Mouse (Mus musculus) neural tube, embryonic 12.5 days (tissue): Measurements from ENCODE around the gene Atf7ip. TPM values are rescaled to one million over a fixed set of nuclear protein-coding genes. Genes with fewer than 3 reads are reported as not detected.

Experiments
- ATAC-seq: fragments of 200-750 bp; cut with Nextera tagmentation; 2 replicates; pipeline ENCODE4 v1.8.0; 2017; ENCODE audit warnings: low read depth, mild to moderate bottlenecking, moderate TSS enrichment, moderate library complexity; ENCODE audit not compliant: low FRiP score
- H3K27ac ChIP-seq: fragments of 300-500 bp; sonication (generic); 2 replicates; pipeline ENCODE4 v1.5.1; 2016
- H3K27me3 ChIP-seq: fragments of 300-500 bp; sonication (generic); replicated peaks from 2 replicates; pipeline ENCODE4 v1.6.1; 2016; ENCODE audit warnings: mild to moderate bottlenecking
- H3K36me3 ChIP-seq: fragments of 300-500 bp; sonication (generic); 2 replicates; pipeline ENCODE4 v1.6.1; 2016; ENCODE audit warnings: mild to moderate bottlenecking
- H3K4me1 ChIP-seq: fragments of 300-500 bp; sonication (generic); 2 replicates; pipeline ENCODE4 v1.6.1; 2016
- H3K4me2 ChIP-seq: fragments of 300-500 bp; sonication (generic); replicated peaks from 2 replicates; pipeline ENCODE4 v1.6.1; 2016; ENCODE audit warnings: mild to moderate bottlenecking
- H3K4me3 ChIP-seq: fragments of 300-500 bp; sonication (generic); 2 replicates; pipeline ENCODE4 v1.5.1; 2016
- H3K9ac ChIP-seq: fragments of 300-500 bp; sonication (generic); 2 replicates; pipeline ENCODE4 v1.6.1; 2016; ENCODE audit warnings: mild to moderate bottlenecking
- H3K9me3 ChIP-seq: fragments of 300-500 bp; sonication (generic); 2 replicates; pipeline ENCODE4 v1.6.1; 2016; ENCODE audit warnings: mild to moderate bottlenecking
- WGBS: fragments of 180-500 bp; shearing (Covaris S2); methylation state at CpG from one replicate; pipeline ENCODE4 v1.1.7; 2016; 5-methylcytosine and 5-hydroxymethylcytosine counted together
- polyA plus RNA-seq: library from polyadenylated mRNA; unstranded; fragments of >200 nt; fragmentation: Nextera tagmentation; extraction: Ambion mirVana; gene quantifications from 2 replicates; pipeline ENCODE4 v1.2.1, GENCODE M21; 2016

Atf7ip gene
- polyA plus RNA-seq, 1 experiment from 2014 or later, result 56.4 TPM

DNA sequence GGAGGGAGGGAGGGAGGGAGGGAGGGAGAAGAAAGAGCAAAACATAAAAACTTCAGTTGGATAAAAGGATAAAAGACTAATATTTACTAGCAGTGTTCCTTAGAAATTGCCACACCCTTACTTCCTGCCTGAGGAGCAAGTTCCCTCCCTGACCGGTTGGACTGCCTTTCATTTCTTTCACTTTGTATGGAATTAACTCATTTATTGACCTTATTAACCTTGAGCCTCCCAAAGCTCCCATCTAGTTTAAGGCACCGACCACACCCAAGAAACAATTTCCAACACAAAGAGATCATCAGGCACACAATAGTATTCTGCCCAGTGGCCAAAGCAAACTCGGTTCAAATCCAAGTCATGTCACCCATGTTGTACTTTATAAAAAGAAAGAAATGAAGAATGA, 16.1 kb upstream of the Atf7ip start:
- no peak for ATAC-seq
- Histone ChIP-seq H3K27me3 (no peaks in the 10 kb centered on the region), H3K9ac (no peak overlapping the region), H3K4me1 (no peaks in the 10 kb centered on the region), H3K27ac (no peak overlapping the region), H3K4me3 (no peak overlapping the region), H3K36me3 (no peaks in the 10 kb centered on the region), H3K9me3 (no peaks in the 10 kb centered on the region), H3K4me2 (no peak overlapping the region)
- WGBS, result 76% methylated on average over 3 of the region's 3 CpGs

DNA sequence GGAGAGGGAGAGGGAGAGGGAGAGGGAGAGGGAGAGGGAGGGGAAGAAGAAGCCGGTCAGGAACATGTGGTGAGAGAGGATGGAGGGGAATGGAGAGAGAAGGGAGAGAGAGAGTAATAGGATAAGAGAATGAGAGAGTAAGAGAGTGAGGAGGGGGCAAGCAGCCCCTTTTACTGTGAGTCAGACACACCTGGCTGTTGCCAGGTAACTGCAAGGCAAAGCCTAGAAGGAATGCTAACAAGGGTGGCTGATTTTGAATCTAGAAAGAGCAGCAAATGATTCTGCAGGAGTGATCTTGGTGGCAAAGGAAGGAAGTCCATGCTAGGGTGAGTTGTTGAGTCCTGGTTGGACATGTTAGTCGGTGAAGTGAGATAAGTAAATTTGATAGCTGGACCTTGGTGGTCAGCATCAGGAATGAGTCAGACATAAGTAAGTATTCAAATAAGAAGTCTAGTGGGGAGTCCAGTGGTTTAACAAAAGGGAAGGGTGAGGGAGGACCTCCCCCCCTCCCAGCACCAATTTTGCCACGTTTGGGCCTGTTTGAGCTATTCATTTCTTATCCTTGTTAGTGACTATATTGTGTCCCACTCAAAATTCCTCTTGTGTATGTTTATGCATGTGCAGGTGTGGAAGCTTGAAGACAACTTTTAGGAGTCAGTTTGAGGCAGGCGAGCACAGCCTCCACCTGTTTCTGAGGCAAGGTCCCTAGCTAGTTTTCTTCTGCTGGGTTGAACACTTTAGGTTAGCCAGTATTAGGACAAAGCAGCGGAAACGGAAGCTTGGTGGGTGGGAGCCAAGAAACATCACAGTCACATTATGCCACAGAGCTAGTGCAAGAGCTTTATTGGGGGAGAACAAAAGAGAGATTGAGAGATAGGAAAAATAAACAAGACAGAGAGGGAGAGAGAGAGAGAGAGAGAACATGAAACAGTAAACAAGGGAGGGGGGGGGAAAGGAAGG, 15.2 kb upstream of the Atf7ip start:
- H3K9ac ChIP-seq, result no peak overlapping the region
- no peak overlapping the region for H3K4me3 ChIP-seq
- no peaks in the 10 kb centered on the region for H3K27me3 ChIP-seq
- 76% methylated on average over 6 of the region's 6 CpGs for WGBS
- H3K4me1 ChIP-seq, result no peaks in the 10 kb centered on the region
- no peak for ATAC-seq
- no peaks in the 10 kb centered on the region for H3K9me3 ChIP-seq
- H3K4me2 ChIP-seq, result no peak overlapping the region
- no peaks in the 10 kb centered on the region for H3K36me3 ChIP-seq
- no peak overlapping the region for H3K27ac ChIP-seq

DNA sequence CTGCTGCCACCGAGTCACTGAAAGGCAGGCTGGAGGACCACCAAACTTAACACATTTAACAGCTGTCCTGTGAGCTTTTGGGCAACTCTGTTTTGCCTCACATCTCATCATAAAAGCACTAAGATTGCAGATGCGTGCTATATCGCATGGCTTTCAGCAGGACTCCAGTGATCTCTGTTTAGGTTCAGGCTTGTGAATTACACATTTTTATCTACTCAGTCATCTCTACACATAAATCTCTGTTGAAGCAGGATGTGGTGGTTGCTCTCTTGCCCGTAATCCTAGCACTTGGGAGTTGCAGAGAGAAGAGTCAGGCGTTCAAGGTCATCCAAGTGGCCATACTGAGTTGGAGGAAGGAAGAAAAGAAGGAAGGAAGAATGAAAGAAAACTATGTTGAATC, 14.3 kb upstream of the Atf7ip start:
- Histone ChIP-seq H3K4me2 (no peak overlapping the region), H3K36me3 (no peaks in the 10 kb centered on the region), H3K27me3 (no peaks in the 10 kb centered on the region), H3K9me3 (no peaks in the 10 kb centered on the region), H3K27ac (no peak overlapping the region), H3K4me1 (no peaks in the 10 kb centered on the region), H3K4me3 (no peak overlapping the region), H3K9ac (no peak overlapping the region)
- WGBS, result 81% methylated on average over 5 of the region's 5 CpGs
- ATAC-seq, result no peak

DNA sequence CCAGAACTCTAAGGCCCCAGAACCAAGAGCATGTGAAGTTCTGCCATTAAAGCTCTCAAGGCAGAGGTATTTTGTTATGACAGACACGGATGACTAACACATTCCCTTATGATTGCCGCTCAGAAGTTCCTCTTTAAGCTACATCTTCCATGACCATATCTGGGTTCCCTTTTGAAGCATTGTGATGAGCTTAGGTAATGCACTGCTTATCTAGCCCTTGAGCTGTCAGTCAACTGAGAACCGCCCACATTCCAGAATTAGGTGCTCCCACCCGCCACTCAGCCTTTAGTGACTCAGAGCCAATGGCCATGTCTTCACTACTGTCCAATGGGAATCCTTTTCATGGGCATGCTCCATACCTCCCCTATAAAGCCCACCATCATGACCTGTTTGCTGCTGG, 13.7 kb upstream of the Atf7ip start:
- no peaks in the 10 kb centered on the region for H3K36me3 ChIP-seq
- H3K27ac ChIP-seq, result no peak overlapping the region
- no peaks in the 10 kb centered on the region for H3K4me1 ChIP-seq
- no peak for ATAC-seq
- no peak overlapping the region for H3K4me3 ChIP-seq
- H3K9ac ChIP-seq, result no peak overlapping the region
- H3K9me3 ChIP-seq, result no peaks in the 10 kb centered on the region
- no peaks in the 10 kb centered on the region for H3K27me3 ChIP-seq
- WGBS, result 93% methylated on average over 4 of the region's 4 CpGs
- no peak overlapping the region for H3K4me2 ChIP-seq

- H3K36me3 ChIP-seq, result no peaks in the 10 kb centered on the region
- WGBS, result 92% methylated on average over 7 of the region's 7 CpGs
- no peak overlapping the region for H3K4me2 ChIP-seq
- ATAC-seq, result no peak
- no peaks in the 10 kb centered on the region for H3K9me3 ChIP-seq
- H3K27me3 ChIP-seq, result no peaks in the 10 kb centered on the region
- no peak overlapping the region for H3K27ac ChIP-seq
- no peaks in the 10 kb centered on the region for H3K4me1 ChIP-seq
- no peak overlapping the region for H3K9ac ChIP-seq
- no peak overlapping the region for H3K4me3 ChIP-seq
Observed at GRCm38 (mm10) chr6:136493486-136493885, 12.5 kb upstream of the Atf7ip start.

DNA sequence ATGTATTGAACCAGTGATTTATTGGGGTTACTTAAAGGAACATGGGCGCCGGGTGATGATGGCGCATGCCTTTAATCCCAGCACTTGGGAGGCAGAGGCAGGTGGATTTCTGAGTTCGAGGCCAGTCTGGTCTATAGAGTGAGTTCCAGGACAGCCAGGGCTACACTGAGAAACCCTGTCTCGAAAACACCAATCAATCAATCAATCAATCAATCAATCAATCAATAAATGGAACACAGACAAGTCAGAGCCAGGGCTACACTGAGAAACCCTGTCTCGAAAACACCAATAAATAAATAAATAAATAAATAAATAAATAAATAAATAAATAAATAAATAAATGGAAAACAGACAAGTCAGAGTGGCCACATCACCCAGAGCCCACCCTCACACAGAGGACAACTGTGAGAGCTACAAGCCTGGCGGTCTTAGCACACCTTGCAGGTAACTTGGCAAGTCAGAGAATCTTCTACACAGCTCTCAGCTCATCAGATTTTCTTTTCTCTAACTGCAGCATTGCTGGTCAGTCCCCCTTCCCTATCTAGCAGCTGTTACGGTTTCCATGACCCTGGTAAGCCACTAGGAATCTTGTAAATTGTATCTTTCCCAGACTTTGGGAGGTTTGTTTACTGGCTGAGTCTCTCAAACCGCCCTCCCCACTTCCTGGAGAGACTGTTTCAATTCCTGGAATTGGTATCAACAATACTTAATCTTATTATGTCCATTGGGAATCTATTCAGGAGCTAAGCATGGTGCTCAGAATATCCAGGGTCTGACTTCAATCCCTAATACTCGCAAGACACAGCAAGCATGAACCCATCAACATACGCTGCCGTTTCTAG, 11.8 kb upstream of the Atf7ip start:
- ATAC-seq, result no peak
- Histone ChIP-seq H3K4me2 (no peak overlapping the region), H3K9me3 (no peaks in the 10 kb centered on the region), H3K27ac (no peak overlapping the region), H3K36me3 (no peaks in the 10 kb centered on the region), H3K4me1 (no peaks in the 10 kb centered on the region), H3K4me3 (no peak overlapping the region), H3K9ac (no peak overlapping the region), H3K27me3 (no peaks in the 10 kb centered on the region)
- 94% methylated on average over 12 of the region's 12 CpGs for WGBS

GRCm38 (mm10) chr6:136495023-136495422, 10.9 kb upstream of the Atf7ip start:
- Histone ChIP-seq H3K4me2 (no peak overlapping the region), H3K4me1 (no peaks in the 10 kb centered on the region), H3K27me3 (no peaks in the 10 kb centered on the region), H3K36me3 (no peaks in the 10 kb centered on the region), H3K9me3 (no peaks in the 10 kb centered on the region), H3K9ac (no peak overlapping the region), H3K27ac (no peak overlapping the region), H3K4me3 (no peak overlapping the region)
- no peak for ATAC-seq
- WGBS, result 95% methylated on average over 12 of the region's 12 CpGs

- WGBS, result 60% methylated on average over 5 of the region's 5 CpGs
- no peaks in the 10 kb centered on the region for H3K27me3 ChIP-seq
- H3K4me3 ChIP-seq, result no peak overlapping the region
- no peaks in the 10 kb centered on the region for H3K4me1 ChIP-seq
- no peaks in the 10 kb centered on the region for H3K9me3 ChIP-seq
- no peaks in the 10 kb centered on the region for H3K36me3 ChIP-seq
- H3K4me2 ChIP-seq, result no peak overlapping the region
- no peak overlapping the region for H3K9ac ChIP-seq
- no peak overlapping the region for H3K27ac ChIP-seq
- ATAC-seq, result no peak
Observed at GRCm38 (mm10) chr6:136497744-136498143, 8.2 kb upstream of the Atf7ip start.

DNA sequence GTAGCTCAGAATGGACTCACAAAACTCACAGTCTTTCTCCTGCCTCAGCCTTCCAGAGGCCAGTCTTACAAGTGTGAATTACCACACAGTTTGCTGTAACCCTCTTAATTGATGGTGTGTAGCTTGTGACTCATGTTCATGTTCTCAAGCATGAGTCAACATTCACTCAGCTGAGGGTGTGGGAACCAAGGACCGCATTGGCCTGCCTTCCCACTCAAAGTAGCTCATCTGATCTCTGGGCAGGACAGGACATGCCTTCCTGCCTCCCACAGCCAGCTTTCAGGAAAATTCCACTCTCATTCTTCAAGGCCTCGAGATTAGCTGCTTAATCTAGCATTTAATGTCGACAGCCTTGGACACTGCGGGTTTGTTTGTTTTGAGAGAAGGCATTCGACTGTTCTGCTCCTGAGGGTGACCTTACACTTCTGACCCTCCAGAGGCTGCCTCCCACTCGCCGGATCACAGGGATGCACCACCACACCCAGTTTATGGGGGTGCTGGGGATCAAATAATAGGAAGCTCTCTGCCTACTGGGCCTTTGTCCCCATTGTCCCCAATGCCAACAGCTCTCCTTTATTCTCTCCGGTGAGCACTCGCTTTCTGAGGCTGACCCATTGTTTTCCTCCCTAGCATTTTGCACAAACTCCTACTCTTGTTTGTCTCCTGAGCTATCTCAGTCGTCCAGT, 6.5 kb upstream of the Atf7ip start:
- no peak overlapping the region for H3K4me2 ChIP-seq
- no peak overlapping the region for H3K4me3 ChIP-seq
- H3K4me1 ChIP-seq, result no peaks in the 10 kb centered on the region
- H3K9me3 ChIP-seq, result no peaks in the 10 kb centered on the region
- no peaks in the 10 kb centered on the region for H3K27me3 ChIP-seq
- no peak for ATAC-seq
- no peak overlapping the region for H3K9ac ChIP-seq
- H3K36me3 ChIP-seq, result no peaks in the 10 kb centered on the region
- no peak overlapping the region for H3K27ac ChIP-seq
- WGBS, result 47% methylated on average over 10 of the region's 10 CpGs

GRCm38 (mm10) chr6:136508652-136509051, 2.7 kb downstream of the Atf7ip start:
- Histone ChIP-seq H3K36me3 (no peaks in the 10 kb centered on the region), H3K27me3 (no peaks in the 10 kb centered on the region), H3K4me2 (no peak overlapping the region), H3K9me3 (0 out of 2 replicates have a peak, but pooled peaks cover 5% of the 10 kb centered on the region), H3K4me3 (no peak overlapping the region), H3K27ac (no peak overlapping the region), H3K9ac (no peak overlapping the region), H3K4me1 (no peaks in the 10 kb centered on the region)
- WGBS, result 92% methylated on average over 3 of the region's 3 CpGs
- ATAC-seq, result no peak

DNA sequence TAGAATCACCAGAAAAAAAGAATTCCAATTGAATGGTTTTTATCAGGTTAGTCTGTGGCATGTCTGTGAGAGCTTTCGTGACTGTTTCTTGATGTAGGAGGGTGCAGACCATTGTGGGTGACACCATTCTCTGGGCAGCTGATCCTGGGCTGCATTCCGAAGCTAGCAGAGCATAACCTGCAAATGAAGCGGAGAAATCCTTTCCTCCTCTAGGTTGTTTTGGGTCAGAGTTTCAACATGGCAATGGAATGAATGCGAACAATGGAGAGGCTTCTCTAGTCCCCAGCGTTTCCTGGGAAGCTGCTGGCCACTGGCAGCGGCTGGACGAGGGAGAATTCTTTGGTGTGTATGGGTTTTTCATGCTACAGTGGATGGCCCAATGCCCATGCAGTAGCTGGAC, 5.0 kb downstream of the Atf7ip start:
- WGBS, result 68% methylated on average over 7 of the region's 7 CpGs
- ATAC-seq, result no peak

GRCm38 (mm10) chr6:136512351-136512750, 6.4 kb downstream of the Atf7ip start:
- ATAC-seq, result no peak
- 83% methylated on average over 3 of the region's 3 CpGs for WGBS
- Histone ChIP-seq H3K9ac (no peak overlapping the region), H3K9me3 (peaks cover 16% of the 10 kb centered on the region; the same call in 1 of the 2 replicates), H3K4me1 (no peaks in the 10 kb centered on the region), H3K27me3 (no peaks in the 10 kb centered on the region), H3K36me3 (no peaks in the 10 kb centered on the region), H3K4me3 (no peak overlapping the region), H3K27ac (no peak overlapping the region), H3K4me2 (no peak overlapping the region)

More for the DNA sequence above, 5.0 kb downstream of the Atf7ip start:
- Histone ChIP-seq H3K4me2 (no peak overlapping the region), H3K27me3 (no peaks in the 10 kb centered on the region), H3K9ac (no peak overlapping the region), H3K27ac (no peak overlapping the region), H3K36me3 (no peaks in the 10 kb centered on the region), H3K4me3 (no peak overlapping the region), H3K4me1 (no peaks in the 10 kb centered on the region), H3K9me3 (peaks cover 16% of the 10 kb centered on the region; the same call in 1 of the 2 replicates)
